Mouse (Mus musculus): ENCODE data around the gene Ccdc183. TPM values are rescaled to one million over a fixed set of nuclear protein-coding genes. Genes with fewer than 3 reads are reported as not detected.
A peak's percentile ranks its signal among the peaks of the same experiment; 100 is the strongest.

Gene Ccdc183
- polyA plus RNA-seq, 1 experiment from 2014 or later = 0.23 TPM

GRCm38 (mm10) chr2:25576965-25577891, 40.2 kb downstream of the Ccdc183 start:
- Histone ChIP-seq H3K27me3 (ENCODE audit: control insufficient read depth, insufficient read depth, low read length) (peaks cover 56% of the 10 kb centered on the region), H3K4me1 (ENCODE audit: control insufficient read depth, insufficient read depth, low read length) (peaks cover 45% of the 10 kb centered on the region)
- WGBS = 15% methylated on average over 92 of the region's 92 CpGs

GRCm38 (mm10) chr2:25576028-25576850, 41.2 kb downstream of the Ccdc183 start:
- no peaks in the 10 kb centered on the region; the same call in 1 of the 2 replicates for H3K36me3 ChIP-seq (ENCODE audit: control insufficient read depth, insufficient read depth, low read length)
- peaks cover 2% of the 10 kb centered on the region; the same call in 1 of the 2 replicates for H3K9me3 ChIP-seq (ENCODE audit: control insufficient read depth, low read length)
- peaks cover 56% of the 10 kb centered on the region for H3K27me3 ChIP-seq (ENCODE audit: control insufficient read depth, insufficient read depth, low read length)
- H3K9ac ChIP-seq (ENCODE audit: low read depth, low read length) = peak overlapping the region; percentile 51; the same call in 1 of the 2 replicates
- H3K27ac ChIP-seq (ENCODE audit: low read depth, low read length) = no peak overlapping the region
- 0 out of 2 replicates have a peak overlapping the region, but pooled peaks have one; percentile 58 for H3K4me3 ChIP-seq (ENCODE audit: low read length)
- ATAC-seq (ENCODE audit: low FRiP score, low TSS enrichment) = no peak
- H3K4me2 ChIP-seq (replicated peaks; ENCODE audit: low read depth, low read length) = peak overlapping the region; percentile 59; the same call in 1 of the 2 replicates
- peaks cover 40% of the 10 kb centered on the region for H3K4me1 ChIP-seq (ENCODE audit: control insufficient read depth, insufficient read depth, low read length)
- 77% methylated on average over 16 of the region's 16 CpGs for WGBS

More at GRCm38 (mm10) chr2:25576965-25577891, 40.2 kb downstream of the Ccdc183 start:
- peak overlapping the region; percentile 36 for H3K4me2 ChIP-seq (replicated peaks; ENCODE audit: low read depth, low read length)
- H3K9me3 ChIP-seq (ENCODE audit: control insufficient read depth, low read length) = peaks cover 2% of the 10 kb centered on the region; the same call in 1 of the 2 replicates
- H3K27ac ChIP-seq (ENCODE audit: low read depth, low read length) = no peak overlapping the region
- peak overlapping the region; percentile 22 for H3K4me3 ChIP-seq (ENCODE audit: low read length)
- 0 out of 2 replicates have a peak overlapping the region, but pooled peaks have one; percentile 23 for H3K9ac ChIP-seq (ENCODE audit: low read depth, low read length)
- no peaks in the 10 kb centered on the region; the same call in 1 of the 2 replicates for H3K36me3 ChIP-seq (ENCODE audit: control insufficient read depth, insufficient read depth, low read length)
- ATAC-seq (ENCODE audit: low FRiP score, low TSS enrichment) = no peak

GRCm38 (mm10) chr2:25575432-25576027, 41.9 kb downstream of the Ccdc183 start:
- Histone ChIP-seq H3K36me3 (ENCODE audit: control insufficient read depth, insufficient read depth, low read length) (peaks cover 5% of the 10 kb centered on the region; the same call in 1 of the 2 replicates), H3K27ac (ENCODE audit: low read depth, low read length) (peak overlapping the region; percentile 82; the same call in 1 of the 2 replicates), H3K9me3 (ENCODE audit: control insufficient read depth, low read length) (peaks cover 2% of the 10 kb centered on the region; the same call in 1 of the 2 replicates), H3K4me3 (ENCODE audit: low read length) (peak overlapping the region; percentile 58), H3K4me2 (replicated peaks; ENCODE audit: low read depth, low read length) (peak overlapping the region; percentile 59), H3K4me1 (ENCODE audit: control insufficient read depth, insufficient read depth, low read length) (peaks cover 40% of the 10 kb centered on the region), H3K27me3 (ENCODE audit: control insufficient read depth, insufficient read depth, low read length) (peaks cover 50% of the 10 kb centered on the region), H3K9ac (ENCODE audit: low read depth, low read length) (peak overlapping the region; percentile 51)
- no peak for ATAC-seq (ENCODE audit: low FRiP score, low TSS enrichment)
- WGBS = 18% methylated on average over 21 of the region's 21 CpGs

DNA sequence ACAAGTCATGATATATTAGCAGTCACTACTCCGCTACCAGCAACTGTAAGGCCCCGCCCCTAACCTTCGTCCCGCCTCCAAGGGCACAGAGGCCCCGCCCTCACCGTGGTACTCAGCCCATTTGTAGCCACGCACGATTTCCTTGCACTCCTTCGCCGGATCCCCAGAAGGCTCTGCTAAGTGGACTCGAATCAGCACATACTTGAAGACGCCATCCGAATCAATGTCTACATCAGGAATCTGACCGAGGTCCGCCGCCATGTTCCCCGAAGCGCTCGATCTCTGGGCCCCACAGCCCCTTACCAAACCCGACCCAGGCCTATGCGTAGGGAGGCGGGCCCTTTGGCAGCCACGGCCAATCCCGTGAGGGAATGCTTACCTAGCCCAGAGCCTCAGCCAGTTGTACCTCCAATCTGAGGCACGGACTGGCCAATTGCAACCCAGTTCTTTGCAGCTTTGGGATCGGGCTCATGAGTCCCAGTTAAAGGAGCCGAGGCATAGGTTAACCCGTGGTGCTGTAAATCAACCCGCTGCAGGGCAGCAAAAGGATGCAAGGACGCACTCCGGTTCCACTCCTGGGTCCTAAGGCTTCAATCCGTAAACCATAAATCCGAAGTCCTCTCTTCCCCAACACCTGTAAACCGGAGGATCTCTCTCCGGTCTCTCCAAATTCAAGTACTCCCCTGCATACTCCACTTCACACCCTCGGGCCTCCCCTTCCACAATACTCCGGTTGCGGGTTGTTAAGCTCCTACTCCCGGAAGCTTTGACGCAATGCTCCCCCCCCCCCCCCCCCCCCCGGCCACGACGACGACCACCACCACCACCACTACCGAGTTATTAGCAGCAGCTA, 42.7 kb downstream of the Ccdc183 start, which contains the start of the genes Mamdc4 and Phpt1:
Mamdc4 (minus strand) TSS at position 267 of the 853 bp plus-strand sequence.
Phpt1 (minus strand) TSS at position 646 of the 853 bp plus-strand sequence.
- peak within 1 kb of the TSS; percentile 82 for H3K27ac ChIP-seq (ENCODE audit: low read depth, low read length)
- H3K4me2 ChIP-seq (replicated peaks; ENCODE audit: low read depth, low read length) = peak within 1 kb of the TSS; percentile 83
- H3K9me3 ChIP-seq (ENCODE audit: control insufficient read depth, low read length) = peaks cover 2% of the 10 kb centered on the region; the same call in 1 of the 2 replicates
- H3K27me3 ChIP-seq (ENCODE audit: control insufficient read depth, insufficient read depth, low read length) = peaks cover 42% of the 10 kb centered on the region
- H3K4me1 ChIP-seq (ENCODE audit: control insufficient read depth, insufficient read depth, low read length) = peaks cover 37% of the 10 kb centered on the region
- H3K9ac ChIP-seq (ENCODE audit: low read depth, low read length) = peak within 1 kb of the TSS; percentile 51
- H3K36me3 ChIP-seq (ENCODE audit: control insufficient read depth, insufficient read depth, low read length) = peaks cover 12% of the 10 kb centered on the region; the same call in 1 of the 2 replicates
- H3K4me3 ChIP-seq (ENCODE audit: low read length) = peak within 1 kb of the TSS; percentile 58
- ATAC-seq (ENCODE audit: low FRiP score, low TSS enrichment) = peak; percentile 97
- WGBS = under 1% methylated on average over 43 of the region's 45 CpGs

DNA sequence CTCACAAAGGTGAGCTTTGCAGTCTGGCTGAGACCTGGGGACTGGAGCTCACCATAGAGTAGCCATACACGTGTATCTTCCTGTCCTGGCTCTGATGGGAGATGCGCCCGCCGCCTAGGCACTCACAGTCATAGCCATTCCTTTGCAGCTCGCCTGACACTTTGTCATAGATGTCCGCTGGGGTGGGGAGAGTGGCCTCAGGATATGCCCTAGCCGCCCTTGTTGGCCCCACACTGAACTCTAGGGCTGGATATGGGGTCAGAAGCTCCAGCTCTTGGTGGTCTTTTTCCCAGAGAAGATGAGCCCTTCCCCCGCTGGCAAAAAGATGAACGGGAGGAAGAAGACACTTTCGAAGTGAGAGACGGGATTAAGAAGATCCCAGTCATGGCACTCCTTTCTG, 43.3 kb downstream of the Ccdc183 start:
- WGBS = 20% methylated on average over 11 of the region's 11 CpGs
- ATAC-seq (ENCODE audit: low FRiP score, low TSS enrichment) = peak; percentile 1; the same call in 1 of the 2 replicates

GRCm38 (mm10) chr2:25573068-25573467, 44.4 kb downstream of the Ccdc183 start:
- Histone ChIP-seq H3K4me1 (ENCODE audit: control insufficient read depth, insufficient read depth, low read length) (peaks cover 26% of the 10 kb centered on the region), H3K27me3 (ENCODE audit: control insufficient read depth, insufficient read depth, low read length) (peaks cover 25% of the 10 kb centered on the region), H3K9ac (ENCODE audit: low read depth, low read length) (no peak overlapping the region), H3K36me3 (ENCODE audit: control insufficient read depth, insufficient read depth, low read length) (peaks cover 29% of the 10 kb centered on the region), H3K27ac (ENCODE audit: low read depth, low read length) (no peak overlapping the region), H3K9me3 (ENCODE audit: control insufficient read depth, low read length) (peaks cover 2% of the 10 kb centered on the region; the same call in 1 of the 2 replicates), H3K4me3 (ENCODE audit: low read length) (no peak overlapping the region), H3K4me2 (replicated peaks; ENCODE audit: low read depth, low read length) (no peak overlapping the region)
- ATAC-seq (ENCODE audit: low FRiP score, low TSS enrichment) = no peak
- 93% methylated on average over 2 of the region's 2 CpGs for WGBS

More for the DNA sequence above, 43.3 kb downstream of the Ccdc183 start:
- Histone ChIP-seq H3K4me1 (ENCODE audit: control insufficient read depth, insufficient read depth, low read length) (peaks cover 31% of the 10 kb centered on the region), H3K4me3 (ENCODE audit: low read length) (peak overlapping the region; percentile 58), H3K27ac (ENCODE audit: low read depth, low read length) (peak overlapping the region; percentile 82; the same call in 1 of the 2 replicates), H3K9ac (ENCODE audit: low read depth, low read length) (peak overlapping the region; percentile 51), H3K4me2 (replicated peaks; ENCODE audit: low read depth, low read length) (peak overlapping the region; percentile 83), H3K9me3 (ENCODE audit: control insufficient read depth, low read length) (peaks cover 2% of the 10 kb centered on the region; the same call in 1 of the 2 replicates), H3K27me3 (ENCODE audit: control insufficient read depth, insufficient read depth, low read length) (peaks cover 36% of the 10 kb centered on the region), H3K36me3 (ENCODE audit: control insufficient read depth, insufficient read depth, low read length) (peaks cover 19% of the 10 kb centered on the region)

DNA sequence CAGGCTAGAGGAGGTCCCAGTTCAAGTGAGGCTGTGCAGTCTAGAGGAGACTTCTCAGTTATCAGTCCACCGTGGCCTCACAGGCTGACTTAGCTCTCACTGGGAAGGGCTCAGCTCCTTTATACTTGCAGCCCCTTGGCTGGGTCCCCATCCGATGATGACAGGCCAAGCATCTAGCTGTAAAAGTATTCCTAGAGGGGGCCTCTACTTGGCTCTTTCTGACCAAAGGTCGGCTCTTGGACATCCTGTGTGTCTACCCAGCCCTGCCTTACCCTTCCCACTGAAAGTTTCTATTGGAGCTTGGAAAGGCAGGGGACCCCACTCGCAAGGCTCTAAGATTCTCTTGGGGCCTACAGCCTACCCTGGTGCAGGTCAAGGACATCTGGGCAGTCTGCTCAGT, 46.3 kb downstream of the Ccdc183 start:
- Histone ChIP-seq H3K9ac (ENCODE audit: low read depth, low read length) (no peak overlapping the region), H3K4me2 (replicated peaks; ENCODE audit: low read depth, low read length) (no peak overlapping the region), H3K36me3 (ENCODE audit: control insufficient read depth, insufficient read depth, low read length) (peaks cover 41% of the 10 kb centered on the region), H3K27ac (ENCODE audit: low read depth, low read length) (no peak overlapping the region), H3K9me3 (ENCODE audit: control insufficient read depth, low read length) (no peaks in the 10 kb centered on the region), H3K4me3 (ENCODE audit: low read length) (no peak overlapping the region), H3K4me1 (ENCODE audit: control insufficient read depth, insufficient read depth, low read length) (peaks cover 16% of the 10 kb centered on the region), H3K27me3 (ENCODE audit: control insufficient read depth, insufficient read depth, low read length) (peaks cover 7% of the 10 kb centered on the region)
- 92% methylated on average over 4 of the region's 4 CpGs for WGBS
- ATAC-seq (ENCODE audit: low FRiP score, low TSS enrichment) = no peak
